Mouse (Mus musculus) forebrain, embryonic 11.5 days (tissue): ENCODE measurements around the gene Nme6. TPM values are rescaled to one million over a fixed set of nuclear protein-coding genes. Genes with fewer than 3 reads are reported as not detected.
A peak's percentile ranks its signal among the peaks of the same experiment; 100 is the strongest.

Experiments used
- ATAC-seq: fragments of 200-750 bp; cut with Nextera tagmentation; replicated peaks from 2 replicates; pipeline ENCODE4 v1.8.0; 2017; ENCODE audit warnings: moderate TSS enrichment; ENCODE audit not compliant: low FRiP score
- DNase-seq: peaks from one replicate; pipeline ENCODE4 v3.0.0-alpha.2; 2017; ENCODE audit warnings: low spot score
- H3K27ac ChIP-seq: fragments of 300-500 bp; sonication (generic); 2 replicates; pipeline ENCODE4 v1.5.1; 2014; ENCODE audit warnings: low read depth, low read length
- H3K27me3 ChIP-seq: fragments of 300-500 bp; sonication (generic); 2 replicates; pipeline ENCODE4 v1.6.1; 2014; ENCODE audit warnings: mild to moderate bottlenecking, low read length, mixed read lengths; ENCODE audit not compliant: control insufficient read depth, insufficient read depth
- H3K36me3 ChIP-seq: fragments of 300-500 bp; sonication (generic); 2 replicates; pipeline ENCODE4 v1.6.1; 2014; ENCODE audit warnings: mild to moderate bottlenecking, low read length, moderate library complexity, mixed read lengths; ENCODE audit not compliant: control insufficient read depth, insufficient read depth
- H3K4me1 ChIP-seq: fragments of 300-500 bp; sonication (generic); replicated peaks from 2 replicates; pipeline ENCODE4 v1.6.1; 2014; ENCODE audit warnings: low read length, mixed read lengths; ENCODE audit not compliant: control insufficient read depth, insufficient read depth
- H3K4me2 ChIP-seq: fragments of 300-500 bp; sonication (generic); 2 replicates; pipeline ENCODE4 v1.6.1; 2014; ENCODE audit warnings: low read depth, mild to moderate bottlenecking, low read length, moderate library complexity, mixed read lengths; ENCODE audit not compliant: severe bottlenecking
- H3K4me3 ChIP-seq: fragments of 300-500 bp; sonication (generic); 2 replicates; pipeline ENCODE4 v1.5.1; 2014; ENCODE audit warnings: low read depth, low read length
- H3K9ac ChIP-seq: fragments of 300-500 bp; sonication (generic); 2 replicates; pipeline ENCODE4 v1.6.1; 2014; ENCODE audit warnings: low read length
- H3K9me3 ChIP-seq: fragments of 300-500 bp; sonication (generic); 2 replicates; pipeline ENCODE4 v1.6.1; 2016; ENCODE audit warnings: low read length, mixed read lengths; ENCODE audit not compliant: control insufficient read depth
- WGBS: fragments of 180-500 bp; shearing (Covaris S2); extraction: QIAGEN DNeasy Blood & Tissue Kit; methylation state at CpG from one replicate; pipeline ENCODE4 v1.1.7; 2014; 5-methylcytosine and 5-hydroxymethylcytosine counted together
- microRNA-seq: library from miRNA; unstranded; fragments of <30 nt; microRNA quantifications from one replicate; pipeline ENCODE4, GENCODE M21; 2016; ENCODE audit not compliant: insufficient number of aligned reads
- polyA plus RNA-seq: library from polyadenylated mRNA; unstranded; fragments of >200 nt; fragmentation: Nextera tagmentation; extraction: Ambion mirVana; gene quantifications from 2 replicates; pipeline ENCODE4 v1.2.1, GENCODE M21; 2014

The Nme6 gene
- polyA plus RNA-seq, 1 experiment from 2014 or later: 98.6 TPM

- 80% methylated on average over 5 of the region's 5 CpGs for WGBS
- no peaks in the 10 kb centered on the region for H3K9me3 ChIP-seq
- H3K27ac ChIP-seq: no peak overlapping the region
- H3K4me1 ChIP-seq: no peaks in the 10 kb centered on the region
- H3K4me2 ChIP-seq: peak overlapping the region; percentile 66; the same call in 1 of the 2 replicates
- H3K4me3 ChIP-seq: peak overlapping the region; percentile 96; the same call in 1 of the 2 replicates
- ATAC-seq (no peak), DNase-seq (no peak)
- peaks cover 25% of the 10 kb centered on the region for H3K36me3 ChIP-seq
- H3K27me3 ChIP-seq: no peaks in the 10 kb centered on the region
- H3K9ac ChIP-seq: no peak overlapping the region
Measured at GRCm38 (mm10) chr9:109877666-109878065, 45.1 kb downstream of the Nme6 start.

- H3K9ac ChIP-seq: no peak overlapping the region
- no peaks in the 10 kb centered on the region for H3K4me1 ChIP-seq
- no peak for DNase-seq
- no peak overlapping the region for H3K27ac ChIP-seq
- no peaks in the 10 kb centered on the region for H3K9me3 ChIP-seq
- ATAC-seq: no peak
- no peaks in the 10 kb centered on the region for H3K27me3 ChIP-seq
- H3K4me3 ChIP-seq: no peak overlapping the region
- H3K36me3 ChIP-seq: peaks cover 37% of the 10 kb centered on the region
- 91% methylated on average over 1 of the region's 1 CpGs for WGBS
- H3K4me2 ChIP-seq: no peak overlapping the region
Measured at GRCm38 (mm10) chr9:109879305-109879704, 46.8 kb downstream of the Nme6 start.

DNA sequence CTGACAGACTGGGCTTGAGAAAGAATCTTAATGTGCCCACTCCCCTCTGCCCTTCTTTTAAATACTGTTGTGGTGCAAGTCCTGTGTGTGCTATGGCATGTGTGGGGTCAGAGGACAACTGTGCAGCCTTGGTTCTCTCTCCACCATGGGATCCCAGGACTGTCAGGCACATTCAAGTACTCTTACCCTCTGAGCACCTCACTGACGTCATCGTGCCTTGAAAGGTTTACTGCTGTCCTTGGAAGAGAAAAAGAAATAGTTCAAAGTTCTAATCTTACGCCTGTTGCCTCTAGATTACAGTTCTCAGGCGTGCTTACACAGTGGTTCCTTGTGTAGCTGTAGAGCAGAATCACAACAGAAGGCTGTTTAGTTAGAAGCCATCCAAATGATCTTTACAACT lies 53.7 kb downstream of the Nme6 start:
- no peak overlapping the region for H3K27ac ChIP-seq
- H3K9ac ChIP-seq: no peak overlapping the region
- DNase-seq (no peak), ATAC-seq (no peak)
- no peak overlapping the region for H3K4me2 ChIP-seq
- H3K27me3 ChIP-seq: no peaks in the 10 kb centered on the region
- H3K36me3 ChIP-seq: peaks cover 54% of the 10 kb centered on the region
- H3K4me3 ChIP-seq: no peak overlapping the region
- no peaks in the 10 kb centered on the region for H3K9me3 ChIP-seq
- WGBS: 88% methylated on average over 4 of the region's 4 CpGs
- no peaks in the 10 kb centered on the region for H3K4me1 ChIP-seq

GRCm38 (mm10) chr9:109887321-109887720 lies 54.8 kb downstream of the Nme6 start:
- Histone ChIP-seq H3K9ac (no peak overlapping the region), H3K4me2 (no peak overlapping the region), H3K4me3 (no peak overlapping the region), H3K27me3 (no peaks in the 10 kb centered on the region), H3K9me3 (no peaks in the 10 kb centered on the region), H3K36me3 (peaks cover 57% of the 10 kb centered on the region), H3K27ac (no peak overlapping the region), H3K4me1 (no peaks in the 10 kb centered on the region)
- ATAC-seq (no peak), DNase-seq (no peak)
- 92% methylated on average over 5 of the region's 5 CpGs for WGBS

- Histone ChIP-seq H3K27me3 (no peaks in the 10 kb centered on the region), H3K4me3 (no peak overlapping the region), H3K9ac (no peak overlapping the region), H3K27ac (no peak overlapping the region), H3K9me3 (no peaks in the 10 kb centered on the region), H3K36me3 (peaks cover 46% of the 10 kb centered on the region; the same call in 1 of the 2 replicates), H3K4me1 (0 out of 2 replicates have a peak, but pooled peaks cover 2% of the 10 kb centered on the region), H3K4me2 (no peak overlapping the region)
- no peak for ATAC-seq
- WGBS: 94% methylated on average over 8 of the region's 8 CpGs
- no peak for DNase-seq
Measured at GRCm38 (mm10) chr9:109891501-109891900, 59.0 kb downstream of the Nme6 start.

Small RNA genes within 50 kb of the gene (microRNA-seq; reads per million reads assigned to microRNA genes)
- gene Mir7089: 7.6 reads per million

Other genes starting within 250 kb of the Nme6 start
- gene Fbxw24, start 206.7 kb upstream of the Nme6 start, polyA plus RNA-seq: not detected in 2 replicates
- not detected in 2 replicates for gene Fbxw25, start 168.1 kb upstream of the Nme6 start, polyA plus RNA-seq
- gene Fbxw18, start 130.0 kb upstream of the Nme6 start, polyA plus RNA-seq: not detected in 2 replicates
- gene Fbxw26, start 86.7 kb upstream of the Nme6 start, polyA plus RNA-seq: not detected in 2 replicates
- not detected in 2 replicates for gene Fbxw27, start 42.1 kb upstream of the Nme6 start, polyA plus RNA-seq
- gene Spink8, start 20.5 kb upstream of the Nme6 start, polyA plus RNA-seq: not detected in 2 replicates
- gene Camp, start 16.9 kb downstream of the Nme6 start, polyA plus RNA-seq: 0.44 TPM in 1 of 2 replicates, not detected in the other
- 42.3 and 45.8 TPM in 2 replicates for gene Cdc25a, start 42.8 kb downstream of the Nme6 start, polyA plus RNA-seq
- 76.2 and 77.7 TPM in 2 replicates for gene Map4, start 98.7 kb downstream of the Nme6 start, polyA plus RNA-seq